Mouse (Mus musculus) T-helper 2 cell (primary cell): ENCODE data around the gene Fam208a.

Source experiments
- in situ Hi-C: fragments of 300-600 bp; cut with MboI, MseI; formaldehyde crosslinking; loops from one replicate; pipeline ENCODE4 v1.15.1; 2025; ENCODE audit warnings: high pct_unique_total_duplicates

The Fam208a gene

GRCm38 (mm10) chr14:27413961-27414360 is 14.7 kb upstream of the Fam208a start:
- in situ Hi-C loops, result loop anchor here (10.0 to 25.0 kb wide), 3 partner anchors 159 to 627 kb away; no protein-coding TSS in a partner anchor

GRCm38 (mm10) chr14:27420816-27421215 is 7.8 kb upstream of the Fam208a start:
- in situ Hi-C loops, result loop anchor here (25.0 kb wide), 1 partner anchor 634 kb away; no protein-coding TSS in a partner anchor

GRCm38 (mm10) chr14:27422301-27422700 is 6.3 kb upstream of the Fam208a start:
- in situ Hi-C loops, result loop anchor here (25.0 kb wide), 1 partner anchor 635 kb away; no protein-coding TSS in a partner anchor

GRCm38 (mm10) chr14:27428973-27429711 is 508 bp downstream of the Fam208a start:
- in situ Hi-C loops, result loop anchor here (5.0 kb wide), 1 partner anchor 92 kb away; no protein-coding TSS in a partner anchor

GRCm38 (mm10) chr14:27430280-27430679 is 1.6 kb downstream of the Fam208a start:
- in situ Hi-C loops, result no loop called here

- in situ Hi-C loops, result no loop called here
Measured at GRCm38 (mm10) chr14:27432064-27432463, 3.4 kb downstream of the Fam208a start.

- in situ Hi-C loops, result no loop called here
Measured at GRCm38 (mm10) chr14:27436116-27436515, 7.5 kb downstream of the Fam208a start.

- in situ Hi-C loops, result no loop called here
Measured at GRCm38 (mm10) chr14:27436826-27437225, 8.2 kb downstream of the Fam208a start.

- in situ Hi-C loops, result no loop called here
Measured at GRCm38 (mm10) chr14:27440921-27441320, 12.3 kb downstream of the Fam208a start.

- in situ Hi-C loops, result no loop called here
Measured at GRCm38 (mm10) chr14:27444851-27445281, 16.2 kb downstream of the Fam208a start.

GRCm38 (mm10) chr14:27446963-27447362 is 18.3 kb downstream of the Fam208a start:
- in situ Hi-C loops, result no loop called here

GRCm38 (mm10) chr14:27491399-27491798 is 62.8 kb downstream of the Fam208a start:
- in situ Hi-C loops, result loop anchor here (5.0 kb wide), 1 partner anchor 39 kb away; no protein-coding TSS in a partner anchor

GRCm38 (mm10) chr14:27493516-27493915 is 64.9 kb downstream of the Fam208a start:
- in situ Hi-C loops, result loop anchor here (5.0 kb wide), 1 partner anchor 41 kb away; no protein-coding TSS in a partner anchor

- in situ Hi-C loops, result loop anchor here (25.0 kb wide), 1 partner anchor 236 kb away; no protein-coding TSS in a partner anchor
Measured at GRCm38 (mm10) chr14:27501096-27501495, 72.5 kb downstream of the Fam208a start.

- in situ Hi-C loops, result loop anchor here (25.0 kb wide), 1 partner anchor 229 kb away; no protein-coding TSS in a partner anchor
Measured at GRCm38 (mm10) chr14:27507894-27508643, 79.4 kb downstream of the Fam208a start, which contains the start of gene Ccdc66. Ccdc66 (minus strand) TSS chr14:27508460.

GRCm38 (mm10) chr14:27508644-27509301 is 80.1 kb downstream of the Fam208a start:
- in situ Hi-C loops, result loop anchor here (25.0 kb wide), 1 partner anchor 229 kb away; no protein-coding TSS in a partner anchor

GRCm38 (mm10) chr14:27524541-27524940 is 95.9 kb downstream of the Fam208a start:
- in situ Hi-C loops, result loop anchor here (25.0 kb wide), 1 partner anchor 213 kb away; no protein-coding TSS in a partner anchor
